Mouse (Mus musculus) limb, embryonic 14.5 days (tissue): ENCODE results near the gene Capg. TPM values are rescaled to one million over a fixed set of nuclear protein-coding genes. Genes with fewer than 3 reads are reported as not detected.

Source experiments
- ATAC-seq: fragments of 200-750 bp; cut with Nextera tagmentation; 2 replicates; pipeline ENCODE4 v1.8.0; 2017; ENCODE audit warnings: low read depth, moderate number of reproducible peaks, moderate TSS enrichment; ENCODE audit not compliant: low FRiP score
- DNase-seq: peaks from one replicate; pipeline ENCODE4 v3.0.0-alpha.2; 2015; ENCODE audit warnings: low spot score
- H3K27ac ChIP-seq: fragments of 300-500 bp; sonication (generic); replicated peaks from 2 replicates; pipeline ENCODE4 v1.5.1; 2014; ENCODE audit warnings: low read depth, mild to moderate bottlenecking, low read length, moderate library complexity, mixed read lengths
- H3K27me3 ChIP-seq: fragments of 300-500 bp; sonication (generic); 2 replicates; pipeline ENCODE4 v1.6.1; 2014; ENCODE audit warnings: low read length, mixed read lengths; ENCODE audit not compliant: control insufficient read depth, insufficient read depth
- H3K36me3 ChIP-seq: fragments of 300-500 bp; sonication (generic); 2 replicates; pipeline ENCODE4 v1.6.1; 2014; ENCODE audit warnings: mild to moderate bottlenecking, low read length, moderate library complexity, mixed read lengths; ENCODE audit not compliant: control insufficient read depth, insufficient read depth
- H3K4me1 ChIP-seq: fragments of 300-500 bp; sonication (generic); 2 replicates; pipeline ENCODE4 v1.6.1; 2014; ENCODE audit warnings: antibody characterized with exemption, low read length, mixed read lengths; ENCODE audit not compliant: control insufficient read depth, insufficient read depth
- H3K4me2 ChIP-seq: fragments of 300-500 bp; sonication (generic); replicated peaks from 2 replicates; pipeline ENCODE4 v1.6.1; 2014; ENCODE audit warnings: low read depth, mild to moderate bottlenecking, low read length, moderate library complexity; ENCODE audit not compliant: severe bottlenecking
- H3K4me3 ChIP-seq: fragments of 300-500 bp; sonication (generic); replicated peaks from 2 replicates; pipeline ENCODE4 v1.5.1; 2014; ENCODE audit warnings: low read length
- H3K9ac ChIP-seq: fragments of 300-500 bp; sonication (generic); 2 replicates; pipeline ENCODE4 v1.6.1; 2014; ENCODE audit warnings: mild to moderate bottlenecking, low read depth, low read length, moderate library complexity; ENCODE audit not compliant: severe bottlenecking
- H3K9me3 ChIP-seq: fragments of 300-500 bp; sonication (generic); 2 replicates; pipeline ENCODE4 v1.6.1; 2016; ENCODE audit warnings: low read length; ENCODE audit not compliant: control insufficient read depth
- POLR2A ChIP-seq: fragments of 200-500 bp; IDR thresholded peaks from 2 replicates; pipeline ENCODE4 v1.8.0; 2012; ENCODE audit warnings: inconsistent platforms, mild to moderate bottlenecking, moderate library complexity, borderline replicate concordance; ENCODE audit not compliant: insufficient read depth, insufficient read length; ENCODE audit errors: extremely low read depth
- WGBS: fragments of 180-500 bp; shearing (Covaris S2); extraction: QIAGEN DNeasy Blood & Tissue Kit; methylation state at CpG from one replicate; pipeline ENCODE4 v1.1.7; 2014; 5-methylcytosine and 5-hydroxymethylcytosine counted together
- polyA plus RNA-seq, 2 experiments: library from polyadenylated mRNA; depleted of rRNA in 1 of 2; stranded (reverse) in 1 of 2; unstranded in 1 of 2; fragments of >200 nt; fragmentation: Nextera tagmentation in 1 of 2; extraction: Ambion mirVana in 1 of 2; gene quantifications; 2 replicates each; pipeline versions ENCODE4 v1.2.1 to v1.2.3; 2012 to 2014

Capg gene
- polyA plus RNA-seq, 2 experiments: 30.9 to 86.6 TPM

DNA sequence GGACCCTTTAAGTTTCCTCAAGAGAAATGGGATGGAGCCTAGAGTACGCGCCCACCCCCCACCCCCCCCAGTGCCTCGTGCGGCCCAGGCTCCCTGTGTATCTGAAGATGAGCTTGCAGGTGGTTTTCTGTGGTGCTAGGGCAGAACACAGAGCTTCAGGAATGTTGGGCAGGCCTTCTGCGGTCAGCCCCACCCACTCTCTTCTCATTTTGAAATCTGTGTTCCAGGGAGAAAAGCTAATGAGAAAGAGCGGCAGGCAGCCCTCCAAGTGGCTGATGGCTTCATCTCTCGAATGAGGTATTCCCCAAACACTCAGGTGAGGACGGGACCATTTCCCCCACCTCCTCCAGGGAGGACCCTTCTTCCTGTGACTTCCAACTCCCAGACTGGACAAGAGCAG, 16.6 kb downstream of the Capg start:
- no peaks in the 10 kb centered on the region for H3K9me3 ChIP-seq
- DNase-seq (no peak), ATAC-seq (no peak)
- TF ChIP-seq POLR2A: no peak
- H3K27me3 ChIP-seq: no peaks in the 10 kb centered on the region
- no peak overlapping the region for H3K4me3 ChIP-seq
- peaks cover 4% of the 10 kb centered on the region for H3K4me1 ChIP-seq
- H3K27ac ChIP-seq: no peak overlapping the region
- H3K9ac ChIP-seq: no peak overlapping the region
- 75% methylated on average over 8 of the region's 8 CpGs for WGBS
- no peak overlapping the region for H3K4me2 ChIP-seq
- H3K36me3 ChIP-seq: no peaks in the 10 kb centered on the region

DNA sequence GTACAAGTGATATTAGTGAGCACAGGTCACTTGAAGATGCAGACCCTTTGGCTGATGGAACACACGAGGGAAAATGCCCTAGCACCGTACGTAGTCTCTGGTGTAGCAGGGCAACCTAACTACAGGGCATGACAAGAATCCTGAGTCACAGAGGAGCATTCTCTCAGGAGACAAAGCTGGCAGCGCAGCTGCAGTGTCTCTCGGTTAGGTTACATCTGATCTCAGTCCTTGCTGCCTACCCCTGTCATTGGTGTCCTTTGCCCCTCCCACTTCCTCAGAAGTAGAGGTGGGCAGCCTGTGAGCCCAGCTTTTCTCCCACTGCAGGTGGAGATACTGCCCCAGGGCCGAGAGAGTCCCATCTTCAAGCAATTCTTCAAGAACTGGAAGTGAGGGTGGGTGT, 18.3 kb downstream of the Capg start:
- H3K9me3 ChIP-seq: no peaks in the 10 kb centered on the region
- no peak overlapping the region for H3K27ac ChIP-seq
- WGBS: 41% methylated on average over 6 of the region's 6 CpGs
- ATAC-seq: no peak
- H3K27me3 ChIP-seq: no peaks in the 10 kb centered on the region
- H3K36me3 ChIP-seq: 0 out of 2 replicates have a peak, but pooled peaks cover 2% of the 10 kb centered on the region
- DNase-seq: no peak
- H3K4me2 ChIP-seq: no peak overlapping the region
- peaks cover 4% of the 10 kb centered on the region for H3K4me1 ChIP-seq
- TF ChIP-seq POLR2A: no peak
- no peak overlapping the region for H3K4me3 ChIP-seq
- H3K9ac ChIP-seq: no peak overlapping the region

DNA sequence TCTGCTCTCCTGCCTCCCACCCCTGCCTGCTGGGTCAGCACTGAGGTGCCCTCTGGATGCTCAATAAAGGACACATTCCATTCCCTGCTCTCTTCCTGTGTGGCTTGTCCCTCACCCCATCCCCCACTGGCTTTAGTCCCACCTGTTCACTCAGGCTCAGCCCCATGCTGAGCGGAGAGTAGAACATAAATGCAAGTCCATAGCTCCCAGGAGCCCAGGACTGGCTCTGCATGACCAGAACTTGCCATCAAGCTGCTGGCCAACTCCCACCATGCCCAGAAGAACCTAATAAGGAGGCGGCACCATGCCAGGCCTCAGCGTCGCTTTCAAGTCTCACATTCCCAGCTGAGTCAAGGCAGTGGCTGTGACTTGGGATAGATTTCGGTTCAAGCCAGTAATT, 18.7 kb downstream of the Capg start:
- Histone ChIP-seq H3K36me3 (peaks cover 6% of the 10 kb centered on the region; the same call in 1 of the 2 replicates), H3K9ac (no peak overlapping the region), H3K27me3 (no peaks in the 10 kb centered on the region), H3K9me3 (no peaks in the 10 kb centered on the region), H3K4me2 (no peak overlapping the region), H3K4me1 (peaks cover 4% of the 10 kb centered on the region), H3K4me3 (no peak overlapping the region), H3K27ac (no peak overlapping the region)
- ATAC-seq (no peak), DNase-seq (no peak)
- no peak for TF ChIP-seq POLR2A
- 51% methylated on average over 5 of the region's 5 CpGs for WGBS

DNA sequence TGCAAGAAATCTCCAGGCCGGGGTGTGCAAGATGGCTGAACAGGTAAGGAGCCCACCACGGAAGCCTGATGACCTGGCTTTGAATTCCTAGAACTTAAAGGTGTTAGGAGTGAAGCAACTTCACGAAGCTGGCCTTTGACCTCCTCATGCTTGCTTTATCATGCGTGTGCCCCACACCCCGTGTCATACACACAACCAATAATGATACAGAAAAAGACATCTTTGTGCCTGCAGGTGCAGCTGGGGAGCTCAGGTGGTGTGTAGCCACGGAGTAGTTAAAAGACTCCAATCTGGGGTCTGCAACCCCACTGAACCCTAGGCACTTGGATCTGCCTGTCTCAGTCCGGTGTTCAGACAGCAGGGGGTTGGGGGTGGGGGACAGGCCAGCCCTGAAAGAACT, 21.3 kb downstream of the Capg start:
- H3K4me1 ChIP-seq: peaks cover 4% of the 10 kb centered on the region
- H3K9ac ChIP-seq: no peak overlapping the region
- 75% methylated on average over 7 of the region's 7 CpGs for WGBS
- no peak overlapping the region for H3K27ac ChIP-seq
- no peak overlapping the region for H3K4me2 ChIP-seq
- no peak for DNase-seq
- ATAC-seq: peak; percentile 4; the same call in 1 of the 2 replicates
- no peaks in the 10 kb centered on the region for H3K27me3 ChIP-seq
- TF ChIP-seq POLR2A: no peak
- no peak overlapping the region for H3K4me3 ChIP-seq
- H3K36me3 ChIP-seq: peaks cover 13% of the 10 kb centered on the region
- H3K9me3 ChIP-seq: no peaks in the 10 kb centered on the region

DNA sequence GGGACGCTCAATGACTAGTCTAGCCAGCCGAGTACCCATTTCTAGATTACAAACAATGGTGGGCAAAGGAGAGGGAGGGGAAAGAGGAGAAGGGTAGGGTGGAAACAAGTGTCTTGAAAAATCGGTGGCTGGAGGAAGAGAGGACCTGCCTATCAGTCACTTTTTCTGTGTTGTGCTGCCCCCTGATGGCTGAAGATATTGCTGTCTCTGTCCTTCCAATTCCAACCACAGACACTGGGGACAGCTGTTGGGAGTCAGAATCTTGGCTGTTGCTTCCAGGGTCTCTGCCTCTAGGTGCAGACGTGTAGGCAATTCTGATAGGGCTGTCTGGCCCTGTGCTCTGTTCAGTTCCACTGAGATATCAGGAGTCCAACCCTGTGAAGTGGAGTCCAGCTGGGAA, 21.9 kb downstream of the Capg start:
- no peaks in the 10 kb centered on the region for H3K9me3 ChIP-seq
- no peak overlapping the region for H3K4me2 ChIP-seq
- no peak for TF ChIP-seq POLR2A
- ATAC-seq: peak; percentile 86
- no peak overlapping the region for H3K27ac ChIP-seq
- H3K9ac ChIP-seq: no peak overlapping the region
- WGBS: 5% methylated on average over 4 of the region's 4 CpGs
- H3K36me3 ChIP-seq: peaks cover 13% of the 10 kb centered on the region
- no peak overlapping the region for H3K4me3 ChIP-seq
- peak; percentile 92 for DNase-seq
- peaks cover 4% of the 10 kb centered on the region for H3K4me1 ChIP-seq
- H3K27me3 ChIP-seq: no peaks in the 10 kb centered on the region

DNA sequence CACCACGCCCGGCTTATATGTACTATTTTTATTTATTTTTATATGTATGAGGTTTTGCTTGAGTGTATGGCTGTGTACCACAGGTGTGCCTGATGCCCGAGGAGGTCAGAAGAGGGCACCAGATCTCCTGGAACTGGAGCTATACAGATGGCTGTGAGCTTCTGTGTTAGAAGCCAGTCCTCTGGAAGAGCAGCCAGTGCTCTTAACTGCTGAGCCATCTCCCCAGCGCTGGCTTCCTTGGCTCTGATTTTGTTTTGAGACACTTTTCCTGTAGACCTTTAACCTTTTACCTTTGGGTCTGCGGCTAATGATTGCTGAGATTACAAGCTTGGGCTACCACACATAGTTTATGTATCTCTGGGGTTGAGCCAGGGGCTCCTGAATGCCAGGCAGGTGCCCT, 23.3 kb downstream of the Capg start:
- TF ChIP-seq POLR2A: no peak
- DNase-seq: no peak
- 84% methylated on average over 5 of the region's 5 CpGs for WGBS
- H3K4me1 ChIP-seq: peaks cover 4% of the 10 kb centered on the region
- ATAC-seq: no peak
- H3K9ac ChIP-seq: no peak overlapping the region
- no peak overlapping the region for H3K4me3 ChIP-seq
- H3K9me3 ChIP-seq: no peaks in the 10 kb centered on the region
- peaks cover 21% of the 10 kb centered on the region for H3K36me3 ChIP-seq
- no peak overlapping the region for H3K4me2 ChIP-seq
- H3K27ac ChIP-seq: no peak overlapping the region
- H3K27me3 ChIP-seq: no peaks in the 10 kb centered on the region
